Mouse (Mus musculus) megakaryocyte, embryonic 14.5 days (primary cell): ENCODE measurements around the gene Cops9. TPM values are rescaled to one million over a fixed set of nuclear protein-coding genes. Genes with fewer than 3 reads are reported as not detected.
A peak's percentile ranks its signal among the peaks of the same experiment; 100 is the strongest.

Experiments
- H3K27me3 ChIP-seq: replicated peaks from 2 replicates; pipeline ENCODE3; 2012; ENCODE audit warnings: inconsistent platforms
- H3K36me3 ChIP-seq: replicated peaks from 2 replicates; pipeline ENCODE3; 2012; ENCODE audit warnings: low read length, inconsistent platforms, mixed read lengths
- H3K4me1 ChIP-seq: 2 replicates; pipeline ENCODE4 v1.6.1; 2012; ENCODE audit warnings: inconsistent platforms
- H3K4me3 ChIP-seq: replicated peaks from 2 replicates; pipeline ENCODE3; 2012; ENCODE audit warnings: moderate library complexity, mild to moderate bottlenecking, inconsistent platforms
- H3K9me3 ChIP-seq: 2 replicates; pipeline ENCODE4 v1.6.1; 2012; ENCODE audit warnings: inconsistent platforms
- FLI1 ChIP-seq: IDR thresholded peaks from 2 replicates; pipeline ENCODE4 v1.6.1; 2012; ENCODE audit warnings: low read length, inconsistent platforms, mixed read lengths
- GATA1 ChIP-seq: IDR thresholded peaks from 3 replicates; pipeline ENCODE4 v1.6.1; 2012; ENCODE audit warnings: mixed read lengths, low read length, inconsistent platforms, borderline replicate concordance
- polyA plus RNA-seq: library from polyadenylated mRNA; stranded (reverse); fragments of >175 nt; gene quantifications from 2 replicates; pipeline ENCODE4 v1.2.3, GENCODE M21; 2012; ENCODE audit warnings: low replicate concordance; ENCODE audit not compliant: insufficient read depth

Gene Cops9
- polyA plus RNA-seq, result 26.2 and 120 TPM in 2 replicates

DNA sequence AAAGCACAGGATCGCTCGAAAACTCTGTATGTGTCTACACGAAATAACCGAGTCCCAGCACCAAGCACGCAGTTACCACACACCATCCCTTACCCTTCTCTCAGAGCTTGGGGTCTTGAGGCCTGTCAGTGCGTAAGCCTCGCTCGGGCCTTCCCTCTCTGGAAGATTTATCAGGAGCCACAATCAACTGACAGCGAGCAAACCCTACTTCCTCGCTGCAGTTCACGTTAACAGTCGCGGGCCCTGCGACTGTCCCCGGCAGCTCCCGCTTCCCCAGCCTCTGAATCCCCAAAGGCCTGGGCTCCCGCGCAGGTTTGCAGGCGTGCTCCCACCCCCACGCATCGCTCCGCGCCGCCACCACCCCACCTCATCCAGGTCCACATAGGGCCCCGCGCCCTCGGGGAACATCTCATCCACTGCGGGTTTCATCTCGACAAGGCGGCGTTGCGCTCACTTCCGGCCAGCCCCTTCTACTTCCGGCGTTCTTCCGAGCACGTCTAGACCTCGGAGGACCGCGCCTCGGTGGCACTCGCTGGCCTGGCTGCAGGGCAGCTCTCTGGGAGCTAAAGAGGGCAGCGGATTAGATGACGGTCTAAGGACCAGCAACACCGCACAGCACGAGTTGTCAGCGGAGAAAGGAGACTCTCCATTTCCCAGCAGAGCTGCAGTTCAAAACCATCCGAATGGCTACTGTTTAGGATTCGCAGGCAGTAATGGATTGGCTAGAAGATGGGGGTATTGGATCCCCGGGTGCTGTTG lies at the start of gene Cops9:
Gene Cops9 (minus strand): TSS at position 472 of the 759 bp plus-strand sequence.
- TF ChIP-seq FLI1 (peak; percentile 82; the same call in 1 of the 2 replicates), GATA1 (no peak)
- peaks cover 38% of the 10 kb centered on the region for H3K36me3 ChIP-seq
- no peaks in the 10 kb centered on the region for H3K9me3 ChIP-seq
- peaks cover 27% of the 10 kb centered on the region for H3K27me3 ChIP-seq
- peak within 1 kb of the TSS; percentile 99 for H3K4me3 ChIP-seq
- peaks cover 66% of the 10 kb centered on the region for H3K4me1 ChIP-seq

DNA sequence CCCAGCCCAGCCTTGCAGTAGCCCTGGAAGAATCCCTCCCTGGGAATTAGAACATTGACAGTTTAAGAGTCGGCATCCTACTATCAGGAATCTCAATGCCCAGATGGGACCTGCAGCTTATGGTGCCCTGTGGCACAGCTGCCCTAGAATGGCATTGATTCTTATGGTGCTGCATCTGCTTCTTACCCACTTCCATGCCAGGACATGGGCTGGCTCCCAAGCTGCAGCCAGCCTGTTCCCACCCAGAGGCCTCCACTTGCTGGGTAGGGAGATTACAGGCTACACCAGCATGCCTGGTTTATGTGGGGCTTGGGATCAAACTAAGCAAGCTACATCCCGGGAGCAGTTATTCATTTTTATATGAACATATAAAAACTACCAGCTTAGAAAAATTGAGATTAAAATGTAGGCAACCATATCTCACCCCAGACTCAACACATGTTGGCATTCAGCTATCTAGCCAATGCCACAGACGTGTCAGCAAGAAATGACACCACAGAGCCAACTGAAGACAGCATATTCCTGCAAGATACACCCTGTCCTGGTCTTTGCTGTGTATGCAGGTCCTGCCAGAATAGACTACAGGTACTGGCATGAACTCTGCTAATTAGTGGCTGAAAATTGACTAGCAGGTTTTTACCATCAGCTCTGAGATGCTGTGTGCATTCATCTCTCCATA lies 49.5 kb upstream of the Cops9 start:
- no peak for TF ChIP-seq GATA1
- no peak for TF ChIP-seq FLI1
- H3K27me3 ChIP-seq, result peaks cover 51% of the 10 kb centered on the region
- no peaks in the 10 kb centered on the region for H3K9me3 ChIP-seq
- H3K4me1 ChIP-seq, result no peaks in the 10 kb centered on the region
- no peak overlapping the region for H3K4me3 ChIP-seq
- H3K36me3 ChIP-seq, result no peaks in the 10 kb centered on the region

DNA sequence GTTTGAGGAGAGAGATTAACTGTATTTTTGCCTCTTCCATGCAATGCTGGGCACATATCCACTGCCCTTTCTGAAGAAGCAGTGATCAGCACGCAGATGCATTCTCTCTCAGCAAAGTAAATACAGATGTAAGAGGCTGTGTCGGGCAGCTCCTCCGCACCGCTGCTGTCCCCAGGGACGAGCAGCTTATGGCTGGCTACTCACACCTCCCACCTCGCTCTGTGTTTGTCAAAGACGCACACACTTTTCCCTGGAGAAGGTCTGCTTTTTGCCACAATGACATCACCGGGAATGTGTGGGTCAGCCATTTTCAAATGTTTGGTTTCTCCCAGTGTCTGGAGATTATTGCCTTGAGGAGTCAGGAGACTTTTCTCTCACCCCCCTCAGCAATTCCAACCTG lies 45.2 kb upstream of the Cops9 start:
- Histone ChIP-seq H3K4me1 (peaks cover 6% of the 10 kb centered on the region), H3K9me3 (no peaks in the 10 kb centered on the region), H3K36me3 (no peaks in the 10 kb centered on the region), H3K4me3 (no peak overlapping the region), H3K27me3 (peaks cover 61% of the 10 kb centered on the region)
- no peak for TF ChIP-seq FLI1
- no peak for TF ChIP-seq GATA1

DNA sequence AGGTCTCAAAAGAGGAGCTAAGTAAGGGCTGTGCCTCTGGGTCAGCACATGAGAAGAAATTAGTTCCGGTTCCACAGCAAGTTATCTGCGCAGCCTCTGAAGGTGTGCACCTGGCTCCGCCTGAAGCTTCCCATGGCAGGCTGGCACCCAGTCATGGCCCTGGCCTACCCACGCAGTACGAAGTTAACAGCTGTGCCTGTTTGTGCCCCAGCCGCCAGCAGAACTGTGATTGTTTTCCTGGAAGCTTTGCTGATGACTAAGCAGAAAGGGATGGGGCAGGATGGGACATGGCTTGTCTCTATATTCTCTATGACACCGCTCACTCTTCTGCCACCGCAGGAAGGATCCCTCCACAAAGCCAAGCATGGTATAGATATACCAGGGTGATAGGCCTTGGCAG lies 41.4 kb upstream of the Cops9 start:
- Histone ChIP-seq H3K9me3 (no peaks in the 10 kb centered on the region), H3K4me3 (no peak overlapping the region), H3K36me3 (no peaks in the 10 kb centered on the region), H3K27me3 (peaks cover 72% of the 10 kb centered on the region), H3K4me1 (peaks cover 9% of the 10 kb centered on the region)
- TF ChIP-seq FLI1 (no peak), GATA1 (no peak)

DNA sequence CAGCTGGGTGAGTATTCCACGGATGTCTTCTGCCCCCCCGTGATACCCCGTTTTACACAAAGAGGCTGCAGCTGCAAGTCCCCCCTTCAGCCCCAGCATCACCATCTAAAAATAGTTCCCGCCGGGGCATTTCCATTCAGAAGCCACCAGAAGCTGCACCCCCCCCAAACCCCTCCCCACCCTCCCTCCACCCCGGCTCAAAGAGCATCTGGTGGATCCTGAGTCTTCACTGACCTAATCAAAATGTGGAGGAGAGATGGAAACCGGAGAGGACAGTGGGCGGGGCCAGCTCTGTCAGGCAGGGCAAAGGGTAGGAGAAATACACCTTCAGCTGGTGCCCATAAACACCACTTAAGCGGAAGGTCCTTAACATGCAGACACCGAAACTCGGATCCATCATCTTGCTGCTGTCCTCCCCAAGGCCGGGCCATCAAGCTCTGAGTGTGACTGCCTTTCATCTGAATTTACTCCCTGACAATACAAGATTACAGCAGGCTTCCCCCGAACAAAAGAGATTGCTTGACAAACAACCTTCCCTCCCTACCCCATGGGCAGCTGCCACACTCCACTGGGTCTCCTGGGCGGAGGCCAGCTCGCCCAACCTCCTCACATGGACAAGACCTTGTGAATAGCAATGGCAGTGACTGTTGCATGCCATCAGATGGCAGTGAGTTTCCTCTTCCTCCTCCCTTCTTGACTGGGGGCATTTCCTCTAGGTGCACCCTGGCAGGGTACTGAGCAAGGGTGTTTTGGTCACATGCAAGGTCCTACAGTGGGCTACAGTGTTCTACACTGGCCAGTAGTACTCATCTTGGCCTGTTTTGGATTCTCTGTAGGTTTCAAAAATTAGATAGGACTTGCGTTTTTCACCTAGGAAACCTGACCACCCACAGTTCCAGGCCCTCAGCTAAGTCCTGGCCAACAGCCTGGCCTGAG lies 39.2 kb upstream of the Cops9 start:
- H3K4me3 ChIP-seq, result no peak overlapping the region
- H3K4me1 ChIP-seq, result peaks cover 27% of the 10 kb centered on the region
- no peaks in the 10 kb centered on the region for H3K36me3 ChIP-seq
- no peaks in the 10 kb centered on the region for H3K9me3 ChIP-seq
- no peak for TF ChIP-seq FLI1
- no peak for TF ChIP-seq GATA1
- peaks cover 68% of the 10 kb centered on the region for H3K27me3 ChIP-seq

DNA sequence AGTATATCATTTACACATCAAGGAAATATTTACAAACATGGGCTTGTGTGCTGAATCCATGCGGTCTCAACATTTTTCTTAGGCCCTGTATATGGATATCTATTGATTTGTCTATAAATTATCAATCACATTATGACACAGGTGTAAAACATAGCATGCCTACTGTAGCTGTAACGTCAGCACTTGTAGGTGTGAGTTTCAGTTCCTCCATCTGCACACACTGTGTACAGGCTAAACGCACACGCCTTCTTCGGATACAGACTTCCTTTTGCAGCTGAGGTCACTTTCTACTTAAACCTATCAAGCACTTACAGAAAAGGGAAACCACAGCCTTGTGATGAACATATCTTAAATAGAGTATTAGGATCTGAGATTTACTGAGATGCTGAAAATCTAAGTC lies 37.0 kb upstream of the Cops9 start:
- no peaks in the 10 kb centered on the region for H3K36me3 ChIP-seq
- H3K4me3 ChIP-seq, result no peak overlapping the region
- H3K4me1 ChIP-seq, result peaks cover 40% of the 10 kb centered on the region
- H3K9me3 ChIP-seq, result no peaks in the 10 kb centered on the region
- TF ChIP-seq FLI1 (no peak), GATA1 (no peak)
- H3K27me3 ChIP-seq, result peaks cover 88% of the 10 kb centered on the region

DNA sequence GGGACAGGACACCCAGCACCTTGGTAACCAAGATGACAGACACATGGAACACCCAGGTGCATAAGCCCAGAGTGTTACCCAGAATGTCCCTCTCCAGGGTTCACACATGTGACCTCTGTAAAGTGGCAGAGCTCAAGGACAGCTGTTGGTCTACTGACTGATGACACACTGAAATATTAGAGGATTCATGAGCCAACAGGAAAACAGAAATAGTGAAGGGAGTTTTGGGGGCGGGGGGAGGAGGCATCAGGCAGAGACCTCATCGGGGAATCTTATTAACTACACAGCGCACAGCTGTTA lies 34.8 kb upstream of the Cops9 start:
- TF ChIP-seq GATA1 (no peak), FLI1 (no peak)
- H3K4me1 ChIP-seq, result peaks cover 34% of the 10 kb centered on the region
- H3K36me3 ChIP-seq, result no peaks in the 10 kb centered on the region
- no peaks in the 10 kb centered on the region for H3K9me3 ChIP-seq
- H3K4me3 ChIP-seq, result no peak overlapping the region
- peaks cover 89% of the 10 kb centered on the region for H3K27me3 ChIP-seq

DNA sequence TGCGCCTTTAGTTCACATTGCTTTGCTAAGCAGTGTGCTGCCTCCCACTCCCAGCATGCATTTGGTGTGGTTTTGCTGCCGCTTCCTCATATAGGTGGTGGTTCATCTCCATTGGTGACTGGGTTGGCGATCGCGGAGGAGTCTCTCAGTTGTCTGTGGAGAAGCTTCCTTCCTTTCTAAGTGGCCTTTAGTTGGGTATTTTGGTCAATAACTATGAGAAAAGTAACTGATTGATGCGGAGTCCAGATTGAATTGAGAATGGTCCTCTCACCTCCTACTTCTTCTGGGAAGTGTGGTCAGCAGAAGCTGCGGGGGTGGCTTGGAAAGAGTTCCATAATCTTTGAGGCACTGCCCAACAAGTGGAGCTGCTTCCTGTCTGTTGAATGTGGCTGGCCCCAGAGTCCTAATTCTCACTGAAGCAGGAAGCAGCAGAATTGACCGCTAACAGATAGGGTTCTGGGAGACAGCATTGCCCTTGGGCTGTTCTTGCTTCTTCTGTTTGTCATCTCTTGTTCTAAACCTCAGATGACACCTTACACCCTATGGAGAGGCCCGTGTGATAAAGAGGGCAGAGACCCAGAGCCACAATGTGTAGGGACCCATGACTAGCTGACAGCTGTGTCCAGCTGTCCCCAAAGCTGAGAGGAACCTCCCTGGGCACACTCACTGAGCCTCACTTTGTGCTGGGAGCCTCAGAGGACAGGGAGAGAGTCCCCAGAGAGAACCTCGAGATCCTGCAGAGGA lies 34.3 kb upstream of the Cops9 start:
- Histone ChIP-seq H3K4me1 (peaks cover 34% of the 10 kb centered on the region), H3K36me3 (no peaks in the 10 kb centered on the region), H3K27me3 (peaks cover 89% of the 10 kb centered on the region), H3K9me3 (no peaks in the 10 kb centered on the region), H3K4me3 (peak overlapping the region; percentile 7)
- TF ChIP-seq FLI1 (no peak), GATA1 (no peak)

DNA sequence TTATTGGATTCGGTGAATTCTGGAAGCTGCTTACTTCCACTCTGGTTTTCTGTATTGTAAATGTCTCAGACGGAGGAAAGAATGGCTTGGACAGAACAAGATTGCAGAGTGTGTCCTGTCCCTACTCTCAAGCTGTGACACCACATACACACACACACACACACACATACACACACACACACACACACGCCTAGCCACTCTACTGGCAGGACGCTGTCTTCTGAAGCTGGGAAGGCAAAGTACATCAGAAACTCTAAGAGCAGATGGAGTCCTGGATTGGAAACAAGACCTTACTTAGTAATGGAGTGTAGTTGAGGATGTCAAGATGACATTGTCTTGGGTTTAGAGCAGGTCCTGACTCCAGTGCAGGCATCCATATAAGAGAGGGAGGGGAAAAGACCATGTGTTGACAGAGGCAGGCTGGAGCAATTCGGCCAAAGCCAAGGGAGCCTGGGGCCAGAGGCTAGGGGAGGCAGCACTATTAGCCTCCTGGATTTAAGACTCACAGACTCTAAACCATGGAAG lies 31.5 kb upstream of the Cops9 start:
- Histone ChIP-seq H3K36me3 (no peaks in the 10 kb centered on the region), H3K4me1 (peaks cover 31% of the 10 kb centered on the region), H3K4me3 (no peak overlapping the region), H3K9me3 (peaks cover 19% of the 10 kb centered on the region), H3K27me3 (peaks cover 91% of the 10 kb centered on the region)
- TF ChIP-seq GATA1 (no peak), FLI1 (no peak)
